Mouse (Mus musculus): ENCODE data around the gene Alpk1.

DNA sequence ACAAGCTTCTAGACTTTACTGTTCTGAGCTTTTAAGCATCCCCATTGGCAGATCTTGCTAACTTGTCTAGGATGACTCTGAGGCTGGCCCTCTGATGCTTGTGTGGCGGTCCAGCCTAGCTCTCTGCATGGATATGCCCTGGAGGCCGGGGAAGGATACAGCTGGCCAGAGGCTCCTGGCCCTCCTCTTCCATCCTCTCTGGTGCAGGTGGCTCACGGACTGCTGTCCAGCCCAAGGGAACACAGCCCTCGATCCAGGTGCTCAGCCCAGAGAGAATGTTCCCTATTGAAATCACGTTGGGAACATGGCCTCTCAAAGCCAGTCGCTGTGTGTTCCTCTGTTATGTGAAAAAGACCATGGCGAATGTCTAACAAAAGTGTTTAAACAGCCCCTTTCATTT lies 119.6 kb downstream of the Alpk1 start:
- no peak for TF ChIP-seq POLR2A (IDR thresholded peaks at IDR 0.05; ENCODE audit: control insufficient read depth, extremely low read depth, insufficient read depth, low read length, poor library complexity)
- no peak for TF ChIP-seq CTCF (IDR thresholded peaks at IDR 0.05; ENCODE audit: borderline replicate concordance, control insufficient read depth, extremely low read depth, insufficient read depth, low read length, poor library complexity)
